Mouse (Mus musculus) liver, embryonic 15.5 days (tissue): Measurements from ENCODE around the gene Iqck. TPM values are rescaled to one million over a fixed set of nuclear protein-coding genes. Genes with fewer than 3 reads are reported as not detected.

Experiments
- ATAC-seq: fragments of 200-750 bp; cut with Nextera tagmentation; 2 replicates; pipeline ENCODE4 v1.8.0; 2017; ENCODE audit warnings: moderate number of reproducible peaks, mild to moderate bottlenecking, moderate library complexity; ENCODE audit not compliant: insufficient read depth
- H3K27ac ChIP-seq: fragments of 300-500 bp; sonication (generic); replicated peaks from 2 replicates; pipeline ENCODE4 v1.5.1; 2015; ENCODE audit warnings: mild to moderate bottlenecking, inconsistent platforms
- H3K27me3 ChIP-seq: fragments of 300-500 bp; sonication (generic); 2 replicates; pipeline ENCODE4 v1.6.1; 2015; ENCODE audit warnings: mild to moderate bottlenecking, inconsistent platforms
- H3K36me3 ChIP-seq: fragments of 300-500 bp; sonication (generic); replicated peaks from 2 replicates; pipeline ENCODE4 v1.6.1; 2015; ENCODE audit warnings: moderate library complexity, mild to moderate bottlenecking, inconsistent platforms
- H3K4me1 ChIP-seq: fragments of 300-500 bp; sonication (generic); replicated peaks from 2 replicates; pipeline ENCODE4 v1.6.1; 2015; ENCODE audit warnings: inconsistent platforms
- H3K4me2 ChIP-seq: fragments of 300-500 bp; sonication (generic); 2 replicates; pipeline ENCODE4 v1.6.1; 2015; ENCODE audit warnings: moderate library complexity, mild to moderate bottlenecking, inconsistent platforms
- H3K4me3 ChIP-seq: fragments of 300-500 bp; sonication (generic); replicated peaks from 2 replicates; pipeline ENCODE4 v1.5.1; 2015; ENCODE audit warnings: mild to moderate bottlenecking, inconsistent platforms
- H3K9ac ChIP-seq: fragments of 300-500 bp; sonication (generic); 2 replicates; pipeline ENCODE4 v1.6.1; 2015; ENCODE audit warnings: moderate library complexity, mild to moderate bottlenecking, inconsistent platforms
- H3K9me3 ChIP-seq: fragments of 300-500 bp; sonication (generic); replicated peaks from 2 replicates; pipeline ENCODE4 v1.6.1; 2016; ENCODE audit warnings: inconsistent platforms
- WGBS: fragments of 180-500 bp; shearing (Covaris S2); methylation state at CpG from one replicate; pipeline ENCODE4 v1.1.7; 2015; ENCODE audit warnings: mixed read lengths; ENCODE audit not compliant: insufficient replicate concordance; 5-methylcytosine and 5-hydroxymethylcytosine counted together
- polyA plus RNA-seq: library from polyadenylated mRNA; unstranded; fragments of >200 nt; fragmentation: Nextera tagmentation; extraction: Ambion mirVana; gene quantifications from 2 replicates; pipeline ENCODE4 v1.2.1, GENCODE M21; 2015

Gene Iqck
- polyA plus RNA-seq, 1 experiment from 2014 or later = 0.22 TPM

GRCm38 (mm10) chr7:118979708-118980107 lies 124.2 kb downstream of the Iqck start:
- Histone ChIP-seq H3K4me1 (no peaks in the 10 kb centered on the region), H3K27ac (no peak overlapping the region), H3K27me3 (no peaks in the 10 kb centered on the region), H3K4me2 (no peak overlapping the region), H3K36me3 (no peaks in the 10 kb centered on the region), H3K9ac (no peak overlapping the region), H3K9me3 (no peaks in the 10 kb centered on the region), H3K4me3 (no peak overlapping the region)
- no peak for ATAC-seq
- 62% methylated on average over 9 of the region's 9 CpGs for whole genome bisulfite sequencing

- no peak for ATAC-seq
- WGBS = 42% methylated on average over 4 of the region's 4 CpGs
Measured at GRCm38 (mm10) chr7:118981346-118981745, 125.8 kb downstream of the Iqck start.

GRCm38 (mm10) chr7:118981831-118982230 lies 126.3 kb downstream of the Iqck start:
- H3K27me3 ChIP-seq = no peaks in the 10 kb centered on the region
- ATAC-seq = no peak
- H3K4me3 ChIP-seq = no peak overlapping the region
- no peaks in the 10 kb centered on the region for H3K36me3 ChIP-seq
- no peak overlapping the region for H3K4me2 ChIP-seq
- no peaks in the 10 kb centered on the region for H3K4me1 ChIP-seq
- no peaks in the 10 kb centered on the region for H3K9me3 ChIP-seq
- no peak overlapping the region for H3K27ac ChIP-seq
- WGBS = 73% methylated on average over 5 of the region's 5 CpGs
- H3K9ac ChIP-seq = no peak overlapping the region

More at GRCm38 (mm10) chr7:118981346-118981745, 125.8 kb downstream of the Iqck start:
- H3K4me2 ChIP-seq = no peak overlapping the region
- no peaks in the 10 kb centered on the region for H3K27me3 ChIP-seq
- no peak overlapping the region for H3K4me3 ChIP-seq
- H3K27ac ChIP-seq = no peak overlapping the region
- no peaks in the 10 kb centered on the region for H3K9me3 ChIP-seq
- H3K9ac ChIP-seq = no peak overlapping the region
- H3K36me3 ChIP-seq = no peaks in the 10 kb centered on the region
- no peaks in the 10 kb centered on the region for H3K4me1 ChIP-seq

GRCm38 (mm10) chr7:118982586-118982985 lies 127.0 kb downstream of the Iqck start:
- no peak overlapping the region for H3K27ac ChIP-seq
- no peaks in the 10 kb centered on the region for H3K4me1 ChIP-seq
- 53% methylated on average over 4 of the region's 4 CpGs for WGBS
- no peaks in the 10 kb centered on the region for H3K9me3 ChIP-seq
- no peak overlapping the region for H3K9ac ChIP-seq
- H3K36me3 ChIP-seq = no peaks in the 10 kb centered on the region
- H3K27me3 ChIP-seq = no peaks in the 10 kb centered on the region
- ATAC-seq = no peak
- no peak overlapping the region for H3K4me3 ChIP-seq
- H3K4me2 ChIP-seq = no peak overlapping the region

GRCm38 (mm10) chr7:118983961-118984360 lies 128.4 kb downstream of the Iqck start:
- ATAC-seq = 0 out of 2 replicates have a peak, but pooled peaks have one; percentile 12
- Histone ChIP-seq H3K4me1 (no peaks in the 10 kb centered on the region), H3K36me3 (no peaks in the 10 kb centered on the region), H3K27me3 (no peaks in the 10 kb centered on the region), H3K9ac (no peak overlapping the region), H3K27ac (no peak overlapping the region), H3K9me3 (no peaks in the 10 kb centered on the region), H3K4me3 (no peak overlapping the region), H3K4me2 (no peak overlapping the region)
- WGBS = 76% methylated on average over 19 of the region's 19 CpGs

GRCm38 (mm10) chr7:118985786-118986185 lies 130.2 kb downstream of the Iqck start:
- H3K9me3 ChIP-seq = no peaks in the 10 kb centered on the region
- WGBS = 58% methylated on average over 4 of the region's 4 CpGs
- H3K4me1 ChIP-seq = no peaks in the 10 kb centered on the region
- no peak overlapping the region for H3K4me3 ChIP-seq
- H3K4me2 ChIP-seq = no peak overlapping the region
- no peak overlapping the region for H3K27ac ChIP-seq
- H3K27me3 ChIP-seq = no peaks in the 10 kb centered on the region
- H3K36me3 ChIP-seq = no peaks in the 10 kb centered on the region
- no peak overlapping the region for H3K9ac ChIP-seq
- no peak for ATAC-seq

GRCm38 (mm10) chr7:118986369-118986768 lies 130.8 kb downstream of the Iqck start:
- 63% methylated on average over 4 of the region's 4 CpGs for WGBS
- H3K9ac ChIP-seq = no peak overlapping the region
- no peak overlapping the region for H3K4me2 ChIP-seq

GRCm38 (mm10) chr7:118989275-118989856 lies 133.8 kb downstream of the Iqck start:
- H3K4me3 ChIP-seq = no peak overlapping the region
- no peaks in the 10 kb centered on the region for H3K36me3 ChIP-seq
- peaks cover 20% of the 10 kb centered on the region for H3K27me3 ChIP-seq
- no peaks in the 10 kb centered on the region for H3K9me3 ChIP-seq
- H3K9ac ChIP-seq = no peak overlapping the region
- ATAC-seq = peak; percentile 25; the same call in 1 of the 2 replicates
- no peak overlapping the region for H3K27ac ChIP-seq
- H3K4me1 ChIP-seq = peaks cover 7% of the 10 kb centered on the region
- WGBS = 44% methylated on average over 5 of the region's 5 CpGs
- H3K4me2 ChIP-seq = no peak overlapping the region

More at GRCm38 (mm10) chr7:118986369-118986768, 130.8 kb downstream of the Iqck start:
- no peak for ATAC-seq
- Histone ChIP-seq H3K27ac (no peak overlapping the region), H3K9me3 (no peaks in the 10 kb centered on the region), H3K4me1 (no peaks in the 10 kb centered on the region), H3K4me3 (no peak overlapping the region), H3K36me3 (no peaks in the 10 kb centered on the region), H3K27me3 (no peaks in the 10 kb centered on the region)

- Histone ChIP-seq H3K9ac (no peak overlapping the region), H3K27ac (no peak overlapping the region), H3K4me2 (no peak overlapping the region), H3K27me3 (peaks cover 29% of the 10 kb centered on the region), H3K4me1 (peaks cover 16% of the 10 kb centered on the region), H3K9me3 (no peaks in the 10 kb centered on the region), H3K4me3 (no peak overlapping the region), H3K36me3 (no peaks in the 10 kb centered on the region)
- 63% methylated on average over 6 of the region's 6 CpGs for WGBS
- no peak for ATAC-seq
Measured at GRCm38 (mm10) chr7:118990282-118990681, 134.7 kb downstream of the Iqck start.

GRCm38 (mm10) chr7:118991341-118991884 lies 135.9 kb downstream of the Iqck start:
- Histone ChIP-seq H3K36me3 (no peaks in the 10 kb centered on the region), H3K9ac (no peak overlapping the region), H3K27me3 (peaks cover 40% of the 10 kb centered on the region), H3K4me2 (no peak overlapping the region), H3K9me3 (no peaks in the 10 kb centered on the region), H3K4me1 (peaks cover 18% of the 10 kb centered on the region), H3K4me3 (no peak overlapping the region), H3K27ac (no peak overlapping the region)
- 46% methylated on average over 4 of the region's 4 CpGs for WGBS
- ATAC-seq = no peak

- 38% methylated on average over 6 of the region's 6 CpGs for WGBS
- H3K4me1 ChIP-seq = peaks cover 18% of the 10 kb centered on the region
- no peak overlapping the region for H3K9ac ChIP-seq
- no peak for ATAC-seq
- peaks cover 43% of the 10 kb centered on the region for H3K27me3 ChIP-seq
- no peaks in the 10 kb centered on the region for H3K36me3 ChIP-seq
- no peak overlapping the region for H3K27ac ChIP-seq
- H3K4me3 ChIP-seq = no peak overlapping the region
- H3K9me3 ChIP-seq = no peaks in the 10 kb centered on the region
- no peak overlapping the region for H3K4me2 ChIP-seq
Measured at GRCm38 (mm10) chr7:118992080-118992560, 136.6 kb downstream of the Iqck start.
